Mouse (Mus musculus) kidney, adult 2 months (tissue): ENCODE measurements at regions not wholly inside any gene's neighbourhood (a gene's known extent, or its start where the extent isn't known, plus 50 kb on each side); places are given as distances from the start of the nearest gene placed in this dataset.

ENCODE experiments used
- DNase-seq: peaks from one replicate; pipeline ENCODE4 v3.0.0; 2021
- H3K27ac ChIP-seq: fragments of 200-500 bp; 2 replicates; pipeline ENCODE4 v1.5.1; 2012; ENCODE audit warnings: low read depth, low read length, control low read depth, inconsistent platforms; ENCODE audit not compliant: insufficient read depth
- H3K27me3 ChIP-seq: fragments of 200-500 bp; replicated peaks from 2 replicates; pipeline ENCODE4 v1.6.1; 2012; ENCODE audit warnings: mild to moderate bottlenecking, moderate library complexity, low read length, inconsistent platforms; ENCODE audit not compliant: control insufficient read depth, insufficient read depth
- H3K36me3 ChIP-seq: fragments of 200-500 bp; 2 replicates; pipeline ENCODE4 v1.6.1; 2012; ENCODE audit warnings: mild to moderate bottlenecking, moderate library complexity, low read length, inconsistent platforms; ENCODE audit not compliant: control insufficient read depth, insufficient read depth
- H3K4me1 ChIP-seq: fragments of 200-500 bp; 2 replicates; pipeline ENCODE4 v1.6.1; 2011; ENCODE audit warnings: low read length; ENCODE audit not compliant: control insufficient read depth, insufficient read depth
- H3K4me3 ChIP-seq: fragments of 200-500 bp; 2 replicates; pipeline ENCODE4 v1.5.1; 2011; ENCODE audit warnings: mild to moderate bottlenecking, low read depth, low read length, control low read depth; ENCODE audit not compliant: insufficient read depth
- CTCF ChIP-seq: fragments of 200-500 bp; conservative IDR thresholded peaks from 2 replicates; pipeline ENCODE4 v1.5.1; 2011; ENCODE audit warnings: low read depth, mild to moderate bottlenecking, control low read depth, low read length, moderate library complexity, mixed read lengths; ENCODE audit not compliant: insufficient read depth, insufficient read length
- POLR2A ChIP-seq: fragments of 200-500 bp; IDR thresholded peaks from one replicate; pipeline ENCODE4 v1.6.1; 2011; ENCODE audit warnings: low read depth, low read length, control low read depth
- WGBS: fragments of 180-500 bp; shearing (Covaris S2); methylation state at CpG from one replicate; pipeline ENCODE4 v1.1.7; 2018; 5-methylcytosine and 5-hydroxymethylcytosine counted together

DNA sequence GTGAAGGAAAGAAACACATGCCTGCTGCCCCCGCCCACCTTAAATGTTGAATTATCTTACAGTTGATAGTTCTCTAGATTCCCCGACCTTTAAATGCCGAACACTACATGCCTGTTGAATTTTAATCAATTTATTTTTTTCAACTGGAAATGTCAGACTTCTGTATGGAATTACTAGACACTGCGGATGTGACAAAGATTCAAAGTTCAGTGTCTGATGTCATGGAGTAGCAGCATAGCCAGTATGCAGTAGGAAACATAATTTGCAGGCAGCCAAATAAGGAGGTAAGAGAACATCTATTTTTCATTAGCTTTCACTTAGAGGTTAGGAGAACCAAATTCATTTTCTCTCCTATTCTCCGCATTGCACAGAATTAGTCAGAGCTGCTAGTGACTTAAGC, 182.2 kb upstream of the Astn2 start:
- DNase-seq: no peak
- no peaks in the 10 kb centered on the region for H3K4me1 ChIP-seq
- no peak overlapping the region for H3K27ac ChIP-seq
- TF ChIP-seq CTCF: no peak
- TF ChIP-seq POLR2A: no peak
- no peaks in the 10 kb centered on the region for H3K27me3 ChIP-seq
- 54% methylated on average over 5 of the region's 5 CpGs for WGBS
- H3K4me3 ChIP-seq: no peak overlapping the region
- H3K36me3 ChIP-seq: no peaks in the 10 kb centered on the region

DNA sequence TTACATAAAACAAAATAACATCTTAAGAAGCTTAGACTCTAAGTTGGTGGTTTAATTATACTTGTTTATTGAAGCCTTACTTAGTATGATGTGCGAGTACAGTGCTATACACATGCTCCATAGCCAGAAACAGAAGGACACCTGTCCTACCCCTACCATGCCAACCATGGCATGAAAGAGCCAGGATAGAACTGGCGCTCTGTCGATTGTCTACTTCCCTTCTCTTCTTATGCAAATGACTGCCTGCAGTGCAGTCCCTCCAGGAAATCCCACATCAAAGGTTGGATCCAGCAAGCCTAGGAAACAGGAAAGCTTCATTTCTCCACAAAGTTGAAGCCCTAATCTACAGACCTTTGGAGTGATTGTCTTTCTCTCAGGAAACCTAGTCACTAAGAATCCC, 181.8 kb upstream of the Astn2 start:
- Histone ChIP-seq H3K4me3 (no peak overlapping the region), H3K4me1 (no peaks in the 10 kb centered on the region), H3K27me3 (no peaks in the 10 kb centered on the region), H3K27ac (no peak overlapping the region), H3K36me3 (no peaks in the 10 kb centered on the region)
- no peak for TF ChIP-seq POLR2A
- TF ChIP-seq CTCF: no peak
- DNase-seq: no peak
- 32% methylated on average over 3 of the region's 3 CpGs for WGBS

DNA sequence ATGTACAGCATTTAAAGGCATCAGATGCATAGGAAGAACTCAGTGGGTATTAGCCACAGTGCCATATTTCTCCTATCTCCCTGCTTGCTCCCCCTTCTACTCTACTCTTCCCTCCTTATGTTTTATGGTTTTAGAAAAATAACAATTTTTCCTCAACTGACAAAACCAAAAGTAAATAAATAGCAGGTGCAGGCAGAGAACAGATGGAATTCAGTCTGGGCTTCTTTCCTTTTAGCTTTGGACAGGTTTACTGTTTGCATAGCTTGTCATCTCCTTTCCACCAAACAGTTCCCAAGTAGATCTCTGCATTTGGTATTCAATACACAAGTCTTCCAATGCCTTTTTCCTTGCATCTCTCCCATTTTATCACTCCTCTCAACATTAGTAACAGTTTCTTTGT, 152.5 kb upstream of the Astn2 start:
- no peaks in the 10 kb centered on the region for H3K36me3 ChIP-seq
- H3K27ac ChIP-seq: no peak overlapping the region
- DNase-seq: no peak
- TF ChIP-seq CTCF: no peak
- no peak for TF ChIP-seq POLR2A
- no peaks in the 10 kb centered on the region for H3K4me1 ChIP-seq
- H3K27me3 ChIP-seq: no peaks in the 10 kb centered on the region
- no peak overlapping the region for H3K4me3 ChIP-seq

DNA sequence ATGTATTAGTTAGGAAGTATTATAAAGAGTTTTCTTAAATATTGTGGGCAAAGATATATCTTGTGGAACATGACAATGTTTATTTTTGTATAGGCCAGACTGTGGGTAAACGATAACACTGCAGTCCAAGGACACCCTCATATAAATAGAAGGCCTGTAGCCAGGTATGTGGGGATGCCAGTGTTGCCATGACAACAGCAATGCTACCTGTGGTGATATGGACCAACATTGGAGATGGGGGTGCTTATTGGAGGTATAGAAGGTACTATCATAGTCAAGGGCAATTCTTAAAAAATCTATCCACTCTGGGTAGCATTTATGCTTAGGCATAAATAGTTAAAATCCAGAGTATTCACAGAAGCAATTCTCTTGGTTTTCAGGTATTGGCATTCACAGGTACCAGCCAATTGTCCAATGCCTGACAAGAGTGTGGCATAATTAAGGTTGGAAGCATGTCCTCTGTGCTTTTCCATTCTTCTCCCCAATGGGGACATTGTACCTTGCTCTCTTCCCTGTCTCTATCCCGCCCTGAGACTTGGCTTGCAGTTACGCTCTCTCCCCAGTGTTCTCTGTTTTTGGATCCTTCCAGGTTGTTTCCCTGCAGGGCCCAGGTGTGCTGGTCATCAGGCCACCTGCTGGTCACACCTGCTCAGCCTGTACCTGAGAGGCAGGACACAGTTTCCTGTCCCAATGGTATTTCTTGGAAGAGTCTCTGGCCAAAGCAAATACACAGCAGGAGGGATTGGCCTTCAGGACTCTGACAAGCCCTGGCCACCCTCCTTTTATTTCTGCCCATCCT, 146.1 kb upstream of the Astn2 start:
- TF ChIP-seq CTCF (no peak), POLR2A (no peak)
- 84% methylated on average over 3 of the region's 3 CpGs for WGBS
- H3K27ac ChIP-seq: no peak overlapping the region
- no peaks in the 10 kb centered on the region for H3K4me1 ChIP-seq
- no peaks in the 10 kb centered on the region for H3K27me3 ChIP-seq
- no peaks in the 10 kb centered on the region for H3K36me3 ChIP-seq
- DNase-seq: no peak
- H3K4me3 ChIP-seq: no peak overlapping the region

DNA sequence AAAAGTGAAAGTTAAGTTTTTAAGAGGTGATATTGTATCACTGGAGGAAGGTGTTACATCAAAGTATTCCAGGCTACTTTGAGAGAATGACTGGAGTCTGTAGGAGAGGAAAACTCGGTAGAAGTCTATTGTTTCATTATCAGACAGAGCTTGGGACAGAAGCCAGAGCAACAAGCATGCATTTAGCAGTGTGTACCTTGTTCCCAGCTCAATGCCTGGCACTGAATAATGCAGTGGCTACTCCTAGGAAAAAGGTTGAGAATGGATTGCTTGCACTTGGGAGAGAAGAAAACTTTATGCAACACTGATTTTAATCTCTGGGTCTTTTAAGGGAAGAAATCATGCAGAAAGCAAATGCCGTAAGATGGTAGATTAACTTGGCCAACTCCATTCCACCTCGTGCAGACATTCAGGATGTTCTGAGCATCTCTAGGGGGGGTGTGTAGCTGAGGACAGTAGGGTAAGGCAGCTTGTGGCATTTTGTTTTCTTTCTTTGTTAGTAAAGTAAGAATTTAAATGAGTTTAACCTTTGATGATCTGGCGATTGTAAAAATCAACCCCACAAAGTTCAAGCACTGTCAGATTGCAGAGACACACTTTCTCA, 138.5 kb upstream of the Astn2 start:
- H3K4me1 ChIP-seq: no peaks in the 10 kb centered on the region
- no peak for TF ChIP-seq POLR2A
- no peak for TF ChIP-seq CTCF
- H3K36me3 ChIP-seq: no peaks in the 10 kb centered on the region
- H3K4me3 ChIP-seq: no peak overlapping the region
- 24% methylated on average over 4 of the region's 4 CpGs for WGBS
- DNase-seq: no peak
- no peak overlapping the region for H3K27ac ChIP-seq
- H3K27me3 ChIP-seq: no peaks in the 10 kb centered on the region

DNA sequence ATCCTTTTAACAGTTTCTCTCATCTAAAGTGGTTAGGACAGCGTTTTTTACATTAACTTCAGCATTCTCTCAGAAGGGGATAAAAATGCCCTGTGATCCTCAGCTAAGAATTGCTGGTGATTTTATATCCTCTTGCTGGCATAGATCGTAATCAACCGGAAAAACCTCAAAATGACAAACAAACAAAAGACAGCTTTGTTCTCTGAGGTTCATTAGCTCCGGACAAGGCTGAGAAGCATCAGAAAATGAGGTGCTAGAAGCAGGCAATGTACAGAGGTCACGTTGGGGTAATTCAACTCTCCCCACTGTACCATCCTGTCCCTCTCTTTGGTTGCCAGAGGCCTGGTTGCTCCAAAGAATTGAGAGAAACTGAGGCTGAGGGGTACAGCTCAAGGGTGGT, 120.0 kb upstream of the Astn2 start:
- H3K27me3 ChIP-seq: no peaks in the 10 kb centered on the region
- 65% methylated on average over 5 of the region's 5 CpGs for WGBS
- no peak overlapping the region for H3K4me3 ChIP-seq
- no peaks in the 10 kb centered on the region for H3K36me3 ChIP-seq
- no peaks in the 10 kb centered on the region for H3K4me1 ChIP-seq
- TF ChIP-seq POLR2A (no peak), CTCF (no peak)
- DNase-seq: no peak
- H3K27ac ChIP-seq: no peak overlapping the region

DNA sequence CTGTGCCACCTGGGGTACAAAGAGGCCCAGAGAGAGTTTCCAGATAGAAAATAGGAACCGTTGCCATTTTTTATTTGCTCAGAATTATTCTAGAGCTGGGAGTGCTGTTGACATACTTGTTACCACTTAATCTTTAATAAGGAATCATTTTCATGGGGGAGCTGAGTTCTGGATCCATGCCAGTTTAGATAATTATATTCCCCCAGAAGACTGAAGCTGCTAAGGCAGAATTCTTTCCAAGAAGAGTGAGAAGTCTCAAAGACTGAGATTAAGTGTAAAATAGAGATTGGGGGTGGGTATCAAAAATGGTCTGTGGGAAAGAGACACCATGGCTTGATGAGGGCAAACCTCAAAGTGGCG, 119.5 kb upstream of the Astn2 start:
- Histone ChIP-seq H3K27me3 (no peaks in the 10 kb centered on the region), H3K27ac (no peak overlapping the region), H3K4me1 (no peaks in the 10 kb centered on the region), H3K36me3 (no peaks in the 10 kb centered on the region), H3K4me3 (no peak overlapping the region)
- no peak for DNase-seq
- no peak for TF ChIP-seq POLR2A
- TF ChIP-seq CTCF: no peak
- WGBS: 83% methylated on average over 2 of the region's 2 CpGs
